Mouse (Mus musculus) urinary bladder, adult 2 months (tissue): ENCODE data around the gene Rnf181. TPM values are rescaled to one million over a fixed set of nuclear protein-coding genes. Genes with fewer than 3 reads are reported as not detected.
A peak's percentile ranks its signal among the peaks of the same experiment; 100 is the strongest.

ENCODE experiments used
- DNase-seq: peaks from one replicate; pipeline ENCODE4 v3.0.0; 2022; ENCODE audit warnings: low spot score
- polyA plus RNA-seq: library from polyadenylated mRNA; depleted of rRNA; stranded (reverse); fragments of >200 nt; gene quantifications from 2 replicates; pipeline ENCODE4 v1.2.3, GENCODE M21; 2012

The Rnf181 gene
- polyA plus RNA-seq, 1 experiment: 88.8 TPM

GRCm38 (mm10) chr6:72359891-72360598, 6.7 kb downstream of the Rnf181 start:
- DNase-seq: no peak

- no peak for DNase-seq
Measured at GRCm38 (mm10) chr6:72359343-72359742, 7.4 kb downstream of the Rnf181 start.

DNA sequence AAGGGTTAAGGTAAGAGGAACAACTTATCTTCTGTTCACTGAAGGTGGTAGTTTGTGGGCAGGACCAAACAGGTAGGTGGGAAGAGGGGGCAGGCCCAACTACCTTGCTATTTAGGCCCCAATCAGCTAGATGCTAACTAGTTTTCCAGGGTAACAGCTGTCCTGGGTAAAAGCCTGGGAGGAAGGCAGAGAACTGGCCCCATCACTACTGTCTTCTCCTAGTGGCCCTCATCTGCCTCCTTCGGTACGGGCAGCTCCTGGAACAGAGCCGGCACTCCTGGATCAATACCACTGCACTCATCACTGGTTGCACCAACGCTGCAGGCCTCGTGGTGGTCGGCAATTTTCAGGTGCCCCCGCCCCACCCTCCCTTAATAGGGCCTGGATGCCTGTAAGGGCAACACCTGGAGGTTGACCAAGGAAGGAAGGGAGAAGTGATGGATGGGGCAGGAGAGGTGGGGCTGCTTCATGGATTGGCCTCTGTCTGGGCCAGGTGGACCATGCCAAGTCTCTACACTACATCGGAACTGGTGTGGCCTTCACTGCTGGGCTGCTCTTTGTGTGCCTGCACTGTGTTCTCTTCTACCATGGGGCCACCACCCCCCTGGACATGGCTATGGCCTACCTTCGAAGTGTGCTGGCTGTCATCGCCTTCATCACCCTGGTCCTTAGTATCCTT, 8.5 kb downstream of the Rnf181 start:
- no peak for DNase-seq

DNA sequence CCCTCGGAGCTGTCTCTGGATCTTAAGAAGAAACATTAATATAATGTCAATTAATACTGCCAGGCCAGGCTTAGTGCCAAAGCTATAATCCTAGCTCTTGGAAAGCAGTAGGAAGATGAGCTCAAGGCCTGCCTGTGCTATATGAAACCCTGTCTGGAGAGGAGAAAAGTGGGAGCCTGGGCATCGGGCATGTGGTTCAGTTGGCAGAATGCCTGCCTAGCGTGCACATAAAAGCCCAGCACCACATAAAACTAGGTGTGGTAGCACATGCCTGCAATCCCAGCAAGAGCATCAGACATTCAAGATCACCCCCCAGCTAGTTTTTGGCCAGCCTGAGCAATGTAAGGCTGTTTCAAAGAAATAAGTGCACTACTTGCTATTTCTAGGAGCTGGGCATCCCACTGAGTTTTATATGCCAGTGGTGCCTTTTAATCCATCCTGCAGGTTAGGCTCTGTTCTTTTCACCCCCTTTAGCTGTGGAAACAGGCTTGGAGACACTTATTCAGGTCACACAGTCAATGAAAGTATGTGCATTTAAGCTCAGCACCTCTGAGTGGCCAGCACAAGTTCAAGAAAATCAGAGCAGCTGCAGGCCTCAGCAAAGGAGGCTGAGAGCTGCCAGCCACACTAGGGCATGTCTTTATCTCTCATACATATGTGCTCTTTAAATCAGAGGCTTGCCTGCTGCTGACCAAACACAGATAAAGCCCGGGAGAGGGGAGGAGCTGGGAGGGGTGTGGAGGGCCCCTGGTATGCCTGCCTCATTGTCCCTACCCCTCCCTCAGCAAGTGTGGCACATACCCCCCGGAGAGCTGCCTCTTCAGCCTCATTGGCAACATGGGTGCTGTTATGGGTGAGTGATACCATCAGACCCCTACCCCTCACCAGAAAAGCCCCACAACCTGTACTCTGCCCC, 9.3 kb downstream of the Rnf181 start:
- DNase-seq: no peak

DNA sequence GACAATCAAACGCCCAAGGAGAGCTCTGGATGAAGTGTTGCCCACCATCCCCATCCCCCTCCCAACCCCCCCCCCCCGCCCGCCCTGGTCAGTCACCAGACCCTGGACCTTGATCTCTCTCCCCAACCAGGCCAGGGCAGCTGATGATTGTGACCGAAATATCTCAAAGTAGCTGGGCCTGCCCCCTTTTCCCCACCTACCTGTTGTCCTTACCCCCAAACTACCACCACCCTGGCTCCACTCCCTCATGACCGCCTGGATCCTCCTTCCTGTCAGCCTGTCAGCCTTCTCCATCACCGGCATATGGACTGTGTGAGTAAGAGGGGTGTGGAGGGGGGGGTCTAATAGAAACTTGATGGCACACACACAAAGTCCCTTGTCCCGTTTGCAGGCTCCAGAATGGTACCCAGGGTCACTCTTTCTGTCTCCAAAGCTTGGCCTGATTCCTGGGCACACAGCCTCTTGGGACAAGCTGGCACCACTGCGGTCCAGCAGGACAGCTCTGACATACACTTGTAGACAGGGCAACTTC, 10.7 kb downstream of the Rnf181 start:
- DNase-seq: no peak

- peak; percentile 73 for DNase-seq
Measured at GRCm38 (mm10) chr6:72355066-72355911, 11.5 kb downstream of the Rnf181 start, which contains the start of gene Tmem150a. Gene Tmem150a, plus strand, starts transcription at chr6:72355447.

DNA sequence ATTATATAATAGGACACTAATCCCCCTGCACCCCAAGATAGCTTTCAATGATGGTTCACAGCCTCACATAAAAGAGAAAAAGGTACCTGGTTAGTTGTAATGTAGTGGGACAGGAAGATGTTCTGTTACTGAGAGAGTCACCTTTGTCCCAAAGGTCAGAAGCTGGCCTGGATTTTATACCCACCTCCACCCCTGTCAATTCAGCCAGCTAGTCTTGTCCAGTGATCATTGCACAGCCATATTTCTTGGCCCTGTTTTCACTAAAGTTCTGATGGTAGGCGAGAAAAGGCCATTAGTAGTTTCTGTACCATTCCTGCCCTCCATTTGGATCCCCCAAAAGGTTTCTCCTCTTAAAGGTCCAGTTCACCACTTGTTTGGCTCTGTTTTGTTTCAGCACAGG, 12.7 kb downstream of the Rnf181 start:
- DNase-seq: no peak

DNA sequence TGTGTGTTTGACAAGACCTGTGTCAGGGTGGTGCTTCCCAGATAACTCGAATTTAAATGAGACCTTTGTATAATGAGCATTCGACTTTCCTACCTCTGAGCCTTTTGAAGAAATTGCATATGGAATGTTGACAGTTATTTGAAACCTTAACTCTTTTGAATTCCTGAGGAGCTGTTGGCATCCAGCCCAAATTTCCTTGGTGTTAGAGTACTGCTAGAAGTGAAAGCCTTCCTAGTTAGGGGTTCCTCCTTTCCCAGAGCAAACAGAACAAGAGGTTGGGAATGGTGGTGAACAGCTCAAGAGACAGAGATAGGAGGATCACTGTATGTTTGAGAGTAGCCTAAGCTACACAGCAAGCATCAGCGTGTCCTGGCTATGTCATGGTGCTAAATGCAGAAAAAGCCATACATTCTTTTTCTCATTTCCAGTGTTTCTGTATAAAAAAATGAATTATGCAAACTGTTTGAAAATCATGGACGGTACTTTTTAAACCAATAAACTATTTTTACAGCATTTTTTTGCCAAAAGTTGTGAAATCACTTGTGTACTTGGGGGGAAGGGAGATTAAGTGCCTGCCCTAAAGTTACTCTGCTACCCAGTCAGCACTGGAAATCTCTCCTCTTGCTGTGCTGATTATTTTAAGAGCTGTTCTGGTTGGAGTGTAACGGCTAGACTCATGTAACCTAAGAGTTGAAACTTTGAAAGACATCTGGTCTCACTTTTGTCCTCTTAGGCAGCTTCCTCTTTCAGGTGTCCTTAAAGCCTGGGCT, 13.9 kb downstream of the Rnf181 start:
- no peak for DNase-seq

DNA sequence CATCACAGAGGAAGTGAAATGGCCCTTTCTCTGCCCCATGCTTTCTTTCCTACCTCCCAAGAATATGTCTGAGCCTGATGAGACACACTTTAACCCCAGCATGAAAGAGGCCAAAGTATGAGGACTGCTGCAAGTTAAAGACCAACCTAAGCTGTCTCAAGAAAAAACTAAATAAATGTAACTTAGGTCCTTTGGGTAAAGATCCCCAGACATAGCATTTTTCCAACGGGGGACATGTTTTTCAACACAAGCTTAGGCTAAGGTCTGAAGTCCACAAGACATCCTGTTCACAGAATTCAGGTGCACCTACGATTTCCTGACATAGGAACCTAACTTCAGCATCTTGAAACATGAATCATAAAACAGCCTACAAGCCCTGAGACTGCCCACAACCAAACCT, 16.5 kb downstream of the Rnf181 start:
- DNase-seq: no peak

DNA sequence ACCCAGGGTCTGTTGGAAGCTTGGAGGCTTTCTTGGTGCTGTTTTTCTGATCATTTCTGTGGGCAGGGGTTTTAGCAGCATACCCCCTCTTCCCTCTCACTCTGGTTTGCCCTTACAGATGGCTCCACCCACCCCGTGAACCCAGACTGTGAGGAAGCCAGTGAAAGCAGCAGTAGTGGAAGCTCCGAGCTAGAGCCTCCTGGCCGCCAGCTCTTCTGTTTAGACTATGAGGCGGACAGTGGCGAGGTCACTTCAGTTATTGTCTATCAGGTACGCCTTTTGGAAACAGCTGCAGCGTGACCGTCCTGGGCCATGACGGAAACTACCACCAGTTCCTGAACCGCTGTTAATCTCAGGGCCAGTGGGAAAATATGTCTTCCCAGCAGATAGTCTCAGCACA, 18.3 kb downstream of the Rnf181 start:
- no peak for DNase-seq

GRCm38 (mm10) chr6:72347166-72347941, 19.4 kb downstream of the Rnf181 start, which contains the start of gene 0610030E20Rik:
Gene 0610030E20Rik, plus strand, starts transcription at chr6:72347317.
- peak; percentile 68 for DNase-seq

- no peak for DNase-seq
Measured at GRCm38 (mm10) chr6:72346261-72346660, 20.5 kb downstream of the Rnf181 start.

DNA sequence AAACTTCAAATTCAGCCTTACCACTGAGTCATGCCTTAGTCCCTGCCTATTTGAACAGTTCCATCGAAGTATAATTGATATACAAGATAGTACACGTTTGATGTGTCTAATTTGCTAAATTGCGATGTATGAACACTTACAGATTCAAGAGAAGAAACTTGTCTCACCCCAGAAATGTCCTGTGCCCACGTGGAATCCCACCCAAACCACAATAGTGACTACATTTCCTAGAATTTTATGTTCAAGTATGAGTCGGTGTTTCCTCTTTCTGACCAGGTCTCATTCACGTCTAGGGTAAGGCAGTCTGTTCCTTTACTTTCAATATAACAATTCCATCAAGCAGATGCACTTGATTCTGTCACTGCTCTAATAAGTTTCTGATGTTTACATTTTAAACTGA, 21.1 kb downstream of the Rnf181 start:
- no peak for DNase-seq

- peak; percentile 81 for DNase-seq
Measured at GRCm38 (mm10) chr6:72345074-72345567, 21.6 kb downstream of the Rnf181 start, which contains the start of gene Usp39. Gene Usp39, minus strand, starts transcription at chr6:72345184.

DNA sequence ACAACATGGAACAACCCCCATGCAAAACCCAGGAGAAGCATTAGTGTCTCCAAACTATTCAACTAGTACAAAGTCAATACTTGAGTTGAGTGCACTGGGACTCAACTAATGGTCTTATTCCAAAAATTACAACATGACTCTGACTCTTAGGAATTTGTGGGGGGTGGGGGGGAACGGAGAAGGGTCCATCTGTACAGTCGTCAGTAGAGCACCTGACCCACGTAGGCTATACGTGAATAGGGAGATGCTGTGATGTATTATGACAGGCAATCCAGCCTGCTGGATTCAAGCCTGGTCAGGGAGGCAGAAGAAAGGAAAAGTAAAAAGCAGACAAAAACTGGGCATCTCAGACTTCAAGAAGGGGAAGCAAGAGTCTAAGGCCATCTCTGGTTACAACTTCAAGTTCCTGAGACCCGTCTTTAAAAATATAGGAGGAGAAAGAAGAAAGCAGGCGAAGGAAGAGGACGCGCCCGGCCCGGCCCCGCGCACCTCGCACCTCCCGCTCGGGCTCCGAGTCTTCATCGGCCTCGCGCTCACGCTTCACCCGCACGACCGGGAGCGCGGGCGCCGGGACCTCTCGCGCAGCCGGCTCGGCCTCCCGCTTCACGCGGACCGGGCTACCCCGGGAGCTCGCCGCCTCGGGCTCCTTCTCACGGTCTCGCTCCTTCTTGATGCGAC, 22.2 kb downstream of the Rnf181 start:
- DNase-seq: no peak

- no peak for DNase-seq
Measured at GRCm38 (mm10) chr6:72340481-72340880, 26.3 kb downstream of the Rnf181 start.

DNA sequence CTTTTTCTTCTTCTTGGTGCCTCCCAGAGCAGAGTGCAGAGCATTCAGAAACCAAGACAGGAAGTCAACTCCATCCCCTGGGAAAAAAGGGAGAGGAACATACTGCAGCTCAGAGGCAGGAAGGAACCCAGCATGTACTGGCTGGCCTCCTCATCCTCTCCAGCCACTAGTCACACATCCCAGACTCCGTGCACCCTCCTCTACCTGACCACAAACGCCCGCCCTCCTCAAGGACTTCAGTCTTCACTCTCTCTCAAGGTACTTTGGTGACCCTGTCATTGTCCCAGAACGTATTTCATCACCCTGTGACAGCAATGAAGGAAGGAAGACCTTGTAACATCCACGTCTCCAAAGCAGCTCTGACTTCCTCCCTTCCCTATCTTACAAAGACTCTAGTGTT, 33.6 kb downstream of the Rnf181 start:
- no peak for DNase-seq

- no peak for DNase-seq
Measured at GRCm38 (mm10) chr6:72330133-72330532, 36.6 kb downstream of the Rnf181 start.

DNA sequence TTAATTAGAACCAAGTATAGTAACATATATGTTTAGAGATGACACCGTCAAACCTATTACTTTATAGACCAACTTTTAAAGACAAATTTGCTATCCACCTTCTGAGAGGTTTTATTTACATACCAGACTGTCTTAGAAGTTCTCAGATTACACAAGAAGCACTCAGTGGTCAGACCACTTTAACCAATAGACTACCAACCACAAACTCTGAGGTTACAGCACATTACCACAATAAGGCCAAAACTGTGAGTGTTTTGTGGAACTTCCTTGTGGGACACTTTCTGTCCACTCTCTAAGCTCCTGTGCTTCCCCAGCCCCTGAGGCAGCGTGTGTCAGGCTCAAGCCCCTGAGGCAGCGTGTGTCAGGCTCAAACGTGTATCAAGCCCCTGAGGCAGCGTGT, 37.7 kb downstream of the Rnf181 start:
- no peak for DNase-seq
